Mouse (Mus musculus) heart, postnatal 0 days (tissue): ENCODE data around the gene Irak1bp1. TPM values are rescaled to one million over a fixed set of nuclear protein-coding genes. Genes with fewer than 3 reads are reported as not detected.
A peak's percentile ranks its signal among the peaks of the same experiment; 100 is the strongest.

Experiments used
- ATAC-seq: fragments of 200-750 bp; cut with Nextera tagmentation; 2 replicates; pipeline ENCODE4 v1.8.0; 2017; ENCODE audit warnings: low read depth, moderate number of reproducible peaks, moderate library complexity; ENCODE audit not compliant: insufficient read depth
- DNase-seq: peaks from one replicate; pipeline ENCODE4 v3.0.0-alpha.2; 2016; ENCODE audit warnings: low spot score
- H3K27ac ChIP-seq: fragments of 300-500 bp; sonication (generic); 2 replicates; pipeline ENCODE4 v1.5.1; 2014; ENCODE audit warnings: low read depth, mild to moderate bottlenecking
- H3K27me3 ChIP-seq: fragments of 300-500 bp; sonication (generic); 2 replicates; pipeline ENCODE4 v1.6.1; 2014; ENCODE audit warnings: low read length, mixed read lengths; ENCODE audit not compliant: control insufficient read depth, insufficient read depth
- H3K36me3 ChIP-seq: fragments of 300-500 bp; sonication (generic); replicated peaks from 2 replicates; pipeline ENCODE4 v1.6.1; 2014; ENCODE audit warnings: low read length, mixed read lengths; ENCODE audit not compliant: control insufficient read depth, insufficient read depth
- H3K4me1 ChIP-seq: fragments of 300-500 bp; sonication (generic); 2 replicates; pipeline ENCODE4 v1.6.1; 2014; ENCODE audit warnings: antibody characterized with exemption; ENCODE audit not compliant: control insufficient read depth, insufficient read depth
- H3K4me2 ChIP-seq: fragments of 300-500 bp; sonication (generic); 2 replicates; pipeline ENCODE4 v1.6.1; 2014; ENCODE audit warnings: low read depth, mild to moderate bottlenecking, low read length, moderate library complexity
- H3K4me3 ChIP-seq: fragments of 300-500 bp; sonication (generic); 2 replicates; pipeline ENCODE4 v1.5.1; 2014; ENCODE audit warnings: low read depth, low read length
- H3K9ac ChIP-seq: fragments of 300-500 bp; sonication (generic); replicated peaks from 2 replicates; pipeline ENCODE4 v1.6.1; 2014; ENCODE audit warnings: low read depth, low read length, mixed read lengths
- H3K9me3 ChIP-seq: fragments of 300-500 bp; sonication (generic); replicated peaks from 2 replicates; pipeline ENCODE4 v1.6.1; 2016; ENCODE audit warnings: low read length; ENCODE audit not compliant: control insufficient read depth
- CTCF ChIP-seq: IDR thresholded peaks from 2 replicates; pipeline ENCODE4 v1.5.1; 2016; ENCODE audit warnings: antibody characterized with exemption, control low read depth, low read depth
- EP300 ChIP-seq: IDR thresholded peaks from 2 replicates; pipeline ENCODE4 v1.6.1; 2016; ENCODE audit warnings: antibody characterized with exemption, low read depth
- WGBS: fragments of 180-500 bp; shearing (Covaris S2); extraction: QIAGEN DNeasy Blood & Tissue Kit; methylation state at CpG from one replicate; pipeline ENCODE4 v1.1.7; 2014; 5-methylcytosine and 5-hydroxymethylcytosine counted together
- polyA plus RNA-seq: library from polyadenylated mRNA; unstranded; fragments of >200 nt; fragmentation: Nextera tagmentation; extraction: Ambion mirVana; gene quantifications from 2 replicates; pipeline ENCODE4 v1.2.1, GENCODE M21; 2015
- total RNA-seq: library from RNA; depleted of rRNA; stranded (reverse); fragments of >200 nt; gene quantifications from 2 replicates; pipeline ENCODE4 v1.2.3, GENCODE M21; 2014; ENCODE audit warnings: low replicate concordance

Irak1bp1 gene
- total and polyA plus RNA-seq, 2 experiments from 2014 or later = 8.6 to 12.4 TPM

- Histone ChIP-seq H3K4me2 (no peak overlapping the region), H3K4me3 (no peak overlapping the region), H3K9me3 (no peaks in the 10 kb centered on the region), H3K36me3 (no peaks in the 10 kb centered on the region), H3K27me3 (no peaks in the 10 kb centered on the region), H3K9ac (no peak overlapping the region), H3K27ac (no peak overlapping the region), H3K4me1 (no peaks in the 10 kb centered on the region)
- DNase-seq (no peak), ATAC-seq (no peak)
- TF ChIP-seq CTCF = no peak
- no peak for TF ChIP-seq EP300
- 43% methylated on average over 4 of the region's 4 CpGs for WGBS
These were observed 2.6 kb downstream of the Irak1bp1 start for GRCm38 (mm10) chr9:82831891-82832290.

DNA sequence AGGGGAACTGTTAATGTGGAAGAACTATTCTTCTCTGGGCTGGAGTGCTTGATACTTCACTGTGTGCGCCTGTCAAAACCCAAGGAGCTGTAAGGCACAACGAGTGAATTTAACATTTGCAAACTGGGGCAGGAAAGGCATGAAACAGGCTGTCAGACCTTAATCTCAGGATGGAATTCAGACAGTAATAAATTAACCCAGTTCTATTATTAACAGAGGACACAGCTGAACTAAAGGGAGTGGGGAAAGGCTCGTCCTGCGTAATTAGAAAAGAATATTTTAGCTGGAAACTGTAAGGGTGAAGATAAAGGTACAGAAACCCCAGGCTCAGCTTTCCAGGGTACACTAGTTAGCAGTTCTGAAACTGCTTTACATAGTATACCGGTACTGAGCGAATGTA lies 6.6 kb downstream of the Irak1bp1 start:
- Histone ChIP-seq H3K9ac (no peak overlapping the region), H3K4me3 (no peak overlapping the region), H3K27me3 (no peaks in the 10 kb centered on the region), H3K4me1 (no peaks in the 10 kb centered on the region), H3K36me3 (no peaks in the 10 kb centered on the region), H3K27ac (no peak overlapping the region), H3K9me3 (no peaks in the 10 kb centered on the region), H3K4me2 (no peak overlapping the region)
- 74% methylated on average over 6 of the region's 6 CpGs for WGBS
- ATAC-seq = no peak
- TF ChIP-seq CTCF = no peak
- no peak for TF ChIP-seq EP300
- DNase-seq = no peak

GRCm38 (mm10) chr9:82842671-82843070 lies 13.3 kb downstream of the Irak1bp1 start:
- 0 out of 2 replicates have a peak, but pooled peaks cover 9% of the 10 kb centered on the region for H3K36me3 ChIP-seq
- no peaks in the 10 kb centered on the region for H3K9me3 ChIP-seq
- ATAC-seq = no peak
- H3K4me3 ChIP-seq = no peak overlapping the region
- H3K9ac ChIP-seq = no peak overlapping the region
- no peak for DNase-seq
- WGBS = 84% methylated on average over 4 of the region's 4 CpGs
- TF ChIP-seq CTCF (no peak), EP300 (no peak)
- no peak overlapping the region for H3K4me2 ChIP-seq
- no peak overlapping the region for H3K27ac ChIP-seq
- H3K27me3 ChIP-seq = no peaks in the 10 kb centered on the region
- H3K4me1 ChIP-seq = no peaks in the 10 kb centered on the region

DNA sequence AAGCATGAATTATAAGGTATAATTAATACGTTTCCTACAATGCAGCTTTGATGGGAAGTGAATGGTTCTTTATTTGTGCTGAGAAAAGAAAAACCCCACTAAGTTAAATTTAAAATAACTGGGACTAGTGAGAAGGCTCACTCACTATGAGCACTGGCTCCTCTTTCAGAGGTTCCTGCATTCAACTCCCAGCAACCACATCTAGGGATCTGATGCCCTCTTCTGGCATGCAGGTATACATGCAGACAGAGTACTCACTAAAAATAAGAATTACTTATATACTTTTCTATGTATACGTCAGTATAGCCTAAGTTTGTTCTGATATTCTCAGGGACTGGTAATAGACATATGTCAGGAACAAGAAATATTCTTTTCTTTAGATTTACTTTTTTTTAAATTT lies 24.7 kb downstream of the Irak1bp1 start:
- Histone ChIP-seq H3K4me3 (no peak overlapping the region), H3K9me3 (no peaks in the 10 kb centered on the region), H3K4me1 (no peaks in the 10 kb centered on the region), H3K9ac (no peak overlapping the region), H3K27me3 (no peaks in the 10 kb centered on the region), H3K4me2 (no peak overlapping the region), H3K36me3 (no peaks in the 10 kb centered on the region), H3K27ac (no peak overlapping the region)
- no peak for ATAC-seq
- no peak for TF ChIP-seq EP300
- TF ChIP-seq CTCF = peak; percentile 66
- DNase-seq = peak; percentile 20
- WGBS = 56% methylated on average over 2 of the region's 2 CpGs

DNA sequence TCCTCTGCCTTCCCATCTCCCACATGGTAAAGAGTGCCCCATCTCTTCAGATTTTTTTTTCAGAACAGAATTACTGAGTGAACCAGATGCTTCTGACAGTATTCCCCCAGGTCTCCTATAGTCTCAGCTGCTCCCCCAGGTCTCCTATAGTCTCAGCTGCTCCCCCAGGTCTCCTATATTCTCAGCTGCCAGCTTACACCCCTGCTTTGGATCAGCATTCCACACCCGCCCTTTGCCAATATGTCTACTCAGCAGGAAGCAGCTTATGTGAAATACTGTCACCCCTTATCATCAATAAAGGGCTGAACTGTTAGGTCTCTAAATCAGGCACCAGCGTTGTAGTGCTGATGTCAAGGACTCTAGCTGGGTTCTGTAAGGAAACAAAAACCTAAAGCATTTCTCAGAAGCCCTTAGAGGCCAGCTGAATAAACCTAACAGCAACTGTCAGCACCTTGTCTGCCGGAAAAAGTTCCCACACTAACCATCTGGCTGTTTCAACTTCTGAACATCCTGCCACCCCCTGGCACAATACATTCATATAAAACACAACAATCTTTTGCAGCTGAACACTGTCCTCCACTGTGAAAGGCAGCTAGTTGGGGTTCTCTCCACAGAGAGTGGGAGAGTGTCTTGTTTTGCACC lies 25.8 kb downstream of the Irak1bp1 start:
- Histone ChIP-seq H3K4me2 (no peak overlapping the region), H3K9me3 (no peaks in the 10 kb centered on the region), H3K4me1 (no peaks in the 10 kb centered on the region), H3K36me3 (no peaks in the 10 kb centered on the region), H3K27me3 (no peaks in the 10 kb centered on the region), H3K4me3 (no peak overlapping the region), H3K9ac (no peak overlapping the region), H3K27ac (no peak overlapping the region)
- ATAC-seq (no peak), DNase-seq (no peak)
- TF ChIP-seq EP300 (no peak), CTCF (no peak)
- WGBS = 14% methylated on average over 3 of the region's 3 CpGs

DNA sequence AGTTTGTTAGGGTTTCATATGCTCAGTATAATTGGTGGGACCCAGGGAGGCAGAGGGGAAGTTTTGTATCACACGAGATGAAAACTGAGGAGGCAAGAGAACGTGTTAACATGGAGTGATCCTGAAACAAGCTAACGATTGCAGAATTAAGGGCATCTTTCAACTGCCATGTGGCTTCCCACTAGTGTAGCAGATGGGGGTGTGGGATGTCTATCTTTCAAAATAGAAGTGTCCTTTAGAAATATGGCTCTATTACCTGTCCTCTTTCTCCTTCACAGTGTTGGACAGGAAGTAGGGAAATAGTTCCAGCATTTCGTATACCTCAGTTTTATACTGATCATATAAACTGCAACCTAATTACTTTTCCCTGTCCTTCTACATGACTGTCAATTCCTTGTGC lies 26.9 kb downstream of the Irak1bp1 start:
- Histone ChIP-seq H3K4me2 (no peak overlapping the region), H3K27ac (no peak overlapping the region), H3K9me3 (no peaks in the 10 kb centered on the region), H3K27me3 (no peaks in the 10 kb centered on the region), H3K4me3 (no peak overlapping the region), H3K36me3 (no peaks in the 10 kb centered on the region), H3K4me1 (no peaks in the 10 kb centered on the region), H3K9ac (no peak overlapping the region)
- DNase-seq (no peak), ATAC-seq (no peak)
- TF ChIP-seq EP300 (no peak), CTCF (no peak)
- 76% methylated on average over 4 of the region's 4 CpGs for WGBS
